Mouse (Mus musculus) limb, embryonic 10.5 days (tissue): ENCODE data around the gene Slco1a5. TPM values are rescaled to one million over a fixed set of nuclear protein-coding genes. Genes with fewer than 3 reads are reported as not detected.

Experiments used
- DNase-seq: peaks from one replicate; pipeline ENCODE4 v3.0.0-alpha.2; 2017; ENCODE audit warnings: low spot score
- H3K27ac ChIP-seq: fragments of 300-500 bp; sonication (generic); 2 replicates; pipeline ENCODE4 v1.5.1; 2016; ENCODE audit warnings: mild to moderate bottlenecking
- H3K27me3 ChIP-seq: fragments of 300-500 bp; sonication (generic); 2 replicates; pipeline ENCODE4 v1.6.1; 2016; ENCODE audit warnings: low read depth, mild to moderate bottlenecking; ENCODE audit not compliant: poor library complexity, severe bottlenecking
- H3K36me3 ChIP-seq: fragments of 300-500 bp; sonication (generic); 2 replicates; pipeline ENCODE4 v1.6.1; 2016; ENCODE audit warnings: mild to moderate bottlenecking, moderate library complexity
- H3K4me1 ChIP-seq: fragments of 300-500 bp; sonication (generic); 2 replicates; pipeline ENCODE4 v1.6.1; 2016
- H3K4me3 ChIP-seq: fragments of 300-500 bp; sonication (generic); 2 replicates; pipeline ENCODE4 v1.5.1; 2016; ENCODE audit warnings: mild to moderate bottlenecking, moderate library complexity
- H3K9me3 ChIP-seq: fragments of 300-500 bp; sonication (generic); replicated peaks from 2 replicates; pipeline ENCODE4 v1.6.1; 2016; ENCODE audit warnings: mild to moderate bottlenecking
- WGBS: fragments of 180-500 bp; shearing (Covaris S2); methylation state at CpG from one replicate; pipeline ENCODE4 v1.1.7; 2016; 5-methylcytosine and 5-hydroxymethylcytosine counted together
- polyA plus RNA-seq: library from polyadenylated mRNA; unstranded; fragments of >200 nt; fragmentation: Nextera tagmentation; extraction: Ambion mirVana; gene quantifications from 2 replicates; pipeline ENCODE4 v1.2.1, GENCODE M21; 2016

Gene Slco1a5
- polyA plus RNA-seq, 1 experiment from 2014 or later: 0.06 TPM

GRCm38 (mm10) chr6:142245065-142245464, 77.7 kb downstream of the Slco1a5 start:
- no peaks in the 10 kb centered on the region for H3K36me3 ChIP-seq
- no peak overlapping the region for H3K27ac ChIP-seq
- no peaks in the 10 kb centered on the region for H3K9me3 ChIP-seq
- H3K4me1 ChIP-seq: no peaks in the 10 kb centered on the region
- H3K4me3 ChIP-seq: no peak overlapping the region
- WGBS: 77% methylated on average over 5 of the region's 5 CpGs
- H3K27me3 ChIP-seq: no peaks in the 10 kb centered on the region
- DNase-seq: no peak

DNA sequence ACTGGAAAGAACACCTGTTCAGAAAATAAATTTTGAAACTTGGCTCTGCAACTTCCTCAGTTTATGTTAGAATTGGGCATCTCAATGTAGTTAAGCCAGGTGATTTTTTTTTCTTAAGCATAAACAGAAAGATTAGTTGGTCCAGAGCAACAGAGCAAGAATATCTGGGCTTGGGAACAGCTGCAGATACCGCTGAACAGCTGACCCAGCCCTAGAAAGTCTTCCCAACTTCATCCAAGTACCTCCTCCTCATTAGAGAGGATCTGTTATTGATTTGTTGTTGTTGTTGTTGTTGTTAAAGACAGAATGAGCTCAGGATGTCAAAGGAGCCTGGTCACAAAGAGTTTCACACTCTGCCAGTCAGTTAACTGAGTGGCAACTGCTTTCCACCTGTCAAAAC, 83.3 kb downstream of the Slco1a5 start:
- Histone ChIP-seq H3K9me3 (no peaks in the 10 kb centered on the region), H3K4me1 (no peaks in the 10 kb centered on the region), H3K27me3 (no peaks in the 10 kb centered on the region), H3K36me3 (no peaks in the 10 kb centered on the region), H3K27ac (no peak overlapping the region), H3K4me3 (no peak overlapping the region)
- WGBS: 83% methylated on average over 1 of the region's 1 CpGs
- DNase-seq: no peak

DNA sequence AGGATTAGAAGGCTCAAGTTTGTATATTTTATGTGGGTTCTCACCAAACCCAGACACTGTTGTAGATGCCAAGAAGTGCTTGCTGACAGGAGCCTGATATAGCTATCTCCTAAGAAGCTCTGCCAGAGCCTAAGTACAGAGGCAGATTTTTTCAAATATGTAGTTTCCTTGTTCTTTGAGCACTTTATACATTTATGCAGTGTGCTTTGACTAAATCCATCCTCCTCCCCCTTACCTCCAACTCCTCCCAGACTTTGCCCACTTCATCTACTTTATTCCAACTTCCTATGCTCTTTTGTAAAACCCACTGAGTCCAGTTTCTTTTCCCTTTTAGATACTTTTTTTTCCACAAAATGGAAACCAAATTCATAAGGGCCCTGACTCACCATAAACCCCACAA, 102.6 kb downstream of the Slco1a5 start:
- no peak for DNase-seq
- no peaks in the 10 kb centered on the region for H3K36me3 ChIP-seq
- no peak overlapping the region for H3K4me3 ChIP-seq
- no peaks in the 10 kb centered on the region for H3K27me3 ChIP-seq
- no peaks in the 10 kb centered on the region for H3K4me1 ChIP-seq
- H3K9me3 ChIP-seq: no peaks in the 10 kb centered on the region
- no peak overlapping the region for H3K27ac ChIP-seq

GRCm38 (mm10) chr6:142211821-142212220, 111.0 kb downstream of the Slco1a5 start:
- H3K27me3 ChIP-seq: no peaks in the 10 kb centered on the region
- DNase-seq: no peak
- H3K4me1 ChIP-seq: no peaks in the 10 kb centered on the region
- H3K9me3 ChIP-seq: no peaks in the 10 kb centered on the region
- no peak overlapping the region for H3K27ac ChIP-seq
- H3K4me3 ChIP-seq: no peak overlapping the region
- no peaks in the 10 kb centered on the region for H3K36me3 ChIP-seq

DNA sequence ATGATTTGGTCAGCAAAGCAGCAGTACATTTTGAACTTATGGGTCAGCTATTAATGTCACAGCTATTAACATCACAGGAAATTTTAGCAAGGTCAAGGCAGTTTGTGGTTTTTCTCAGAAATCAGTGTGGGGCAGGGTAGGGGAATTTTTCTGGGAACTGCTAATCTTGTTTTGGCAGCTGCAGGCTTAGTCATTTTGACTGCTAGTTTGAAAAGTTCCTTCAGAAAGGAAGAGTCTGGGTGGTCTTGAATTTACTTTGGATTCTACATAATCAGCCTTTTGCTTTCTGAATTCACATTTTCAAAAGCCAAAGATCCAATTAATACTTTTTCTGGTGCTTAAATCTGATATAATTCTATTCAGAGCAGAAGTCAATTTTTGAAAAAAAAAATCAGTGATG, 113.0 kb downstream of the Slco1a5 start:
- Histone ChIP-seq H3K4me3 (no peak overlapping the region), H3K27me3 (no peaks in the 10 kb centered on the region), H3K9me3 (no peaks in the 10 kb centered on the region), H3K4me1 (no peaks in the 10 kb centered on the region), H3K27ac (no peak overlapping the region), H3K36me3 (no peaks in the 10 kb centered on the region)
- DNase-seq: no peak

GRCm38 (mm10) chr6:142208421-142208820, 114.4 kb downstream of the Slco1a5 start, which contains the start of gene Slco1a6:
Slco1a6 (minus strand) TSS chr6:142208521.
- H3K36me3 ChIP-seq: no peaks in the 10 kb centered on the region
- no peaks in the 10 kb centered on the region for H3K9me3 ChIP-seq
- 93% methylated on average over 4 of the region's 4 CpGs for WGBS
- DNase-seq: no peak
- H3K27ac ChIP-seq: no peak within 1 kb of the TSS
- no peaks in the 10 kb centered on the region for H3K4me1 ChIP-seq
- H3K4me3 ChIP-seq: no peak within 1 kb of the TSS
- H3K27me3 ChIP-seq: no peaks in the 10 kb centered on the region

GRCm38 (mm10) chr6:142200524-142200923, 122.3 kb downstream of the Slco1a5 start:
- H3K4me3 ChIP-seq: no peak overlapping the region
- H3K4me1 ChIP-seq: no peaks in the 10 kb centered on the region
- no peaks in the 10 kb centered on the region for H3K27me3 ChIP-seq
- no peaks in the 10 kb centered on the region for H3K36me3 ChIP-seq
- H3K9me3 ChIP-seq: no peaks in the 10 kb centered on the region
- no peak overlapping the region for H3K27ac ChIP-seq
- no peak for DNase-seq

- Histone ChIP-seq H3K4me3 (no peak overlapping the region), H3K9me3 (no peaks in the 10 kb centered on the region), H3K36me3 (no peaks in the 10 kb centered on the region), H3K4me1 (no peaks in the 10 kb centered on the region), H3K27ac (no peak overlapping the region), H3K27me3 (no peaks in the 10 kb centered on the region)
- WGBS: 87% methylated on average over 8 of the region's 8 CpGs
- no peak for DNase-seq
Observed at GRCm38 (mm10) chr6:142194245-142194644, 128.5 kb downstream of the Slco1a5 start.

- H3K4me1 ChIP-seq: no peaks in the 10 kb centered on the region
- no peak for DNase-seq
- H3K27me3 ChIP-seq: no peaks in the 10 kb centered on the region
- H3K4me3 ChIP-seq: no peak overlapping the region
- no peak overlapping the region for H3K27ac ChIP-seq
- no peaks in the 10 kb centered on the region for H3K9me3 ChIP-seq
- no peaks in the 10 kb centered on the region for H3K36me3 ChIP-seq
- WGBS: 77% methylated on average over 1 of the region's 1 CpGs
Observed at GRCm38 (mm10) chr6:142191962-142192361, 130.8 kb downstream of the Slco1a5 start.

GRCm38 (mm10) chr6:142187426-142187825, 135.4 kb downstream of the Slco1a5 start:
- H3K4me1 ChIP-seq: no peaks in the 10 kb centered on the region
- no peaks in the 10 kb centered on the region for H3K9me3 ChIP-seq
- no peaks in the 10 kb centered on the region for H3K27me3 ChIP-seq
- no peaks in the 10 kb centered on the region for H3K36me3 ChIP-seq
- no peak for DNase-seq
- 90% methylated on average over 3 of the region's 3 CpGs for WGBS
- H3K4me3 ChIP-seq: no peak overlapping the region
- no peak overlapping the region for H3K27ac ChIP-seq

- H3K4me3 ChIP-seq: no peak overlapping the region
- 79% methylated on average over 2 of the region's 2 CpGs for WGBS
- no peaks in the 10 kb centered on the region for H3K4me1 ChIP-seq
- no peaks in the 10 kb centered on the region for H3K9me3 ChIP-seq
- no peak overlapping the region for H3K27ac ChIP-seq
- no peaks in the 10 kb centered on the region for H3K36me3 ChIP-seq
- H3K27me3 ChIP-seq: no peaks in the 10 kb centered on the region
- no peak for DNase-seq
Observed at GRCm38 (mm10) chr6:142185868-142186415, 136.8 kb downstream of the Slco1a5 start.

Other genes starting within 250 kb of the Slco1a5 start
- gene Slco1a6, start 114.5 kb downstream of the Slco1a5 start, polyA plus RNA-seq: not detected in 2 replicates
- gene Iapp, start 24.6 kb downstream of the Slco1a5 start, polyA plus RNA-seq: not detected in 2 replicates
- 13.5 and 17.0 TPM in 2 replicates for gene Pyroxd1, start 22.7 kb upstream of the Slco1a5 start, polyA plus RNA-seq
- gene Recql, start 64.1 kb upstream of the Slco1a5 start, polyA plus RNA-seq: 30.0 and 31.5 TPM in 2 replicates
- 115 and 125 TPM in 2 replicates for gene Golt1b, start 64.2 kb upstream of the Slco1a5 start, polyA plus RNA-seq
- gene Spx, start 90.5 kb upstream of the Slco1a5 start, polyA plus RNA-seq: 0.54 and 0.78 TPM in 2 replicates
- not detected in 2 replicates for gene Gys2, start 150.1 kb upstream of the Slco1a5 start, polyA plus RNA-seq
- 408 and 535 TPM in 2 replicates for gene Ldhb, start 185.0 kb upstream of the Slco1a5 start, polyA plus RNA-seq
- gene Kcnj8, start 248.6 kb upstream of the Slco1a5 start, polyA plus RNA-seq: 0.09 and 0.16 TPM in 2 replicates